Mouse (Mus musculus) G1E (cell line): ENCODE data around the gene Ccdc88c.

Experiments
- CTCF ChIP-seq: IDR thresholded peaks from 2 replicates; pipeline ENCODE4 v1.5.1; 2012; ENCODE audit warnings: low read depth, low read length, inconsistent platforms, mixed read lengths
- GATA1 ChIP-seq: IDR thresholded peaks from 2 replicates; pipeline ENCODE4 v1.6.1; 2012; ENCODE audit warnings: borderline replicate concordance, low read length, inconsistent platforms, mixed read lengths
- GATA2 ChIP-seq: IDR thresholded peaks from 2 replicates; pipeline ENCODE4 v1.6.1; 2012; ENCODE audit warnings: low read depth, low read length, inconsistent platforms, borderline replicate concordance
- POLR2AphosphoS5 ChIP-seq: IDR thresholded peaks from 2 replicates; pipeline ENCODE4 v1.6.1; 2012; ENCODE audit warnings: low read depth, low read length, inconsistent platforms; ENCODE audit not compliant: insufficient replicate concordance
- TAL1 ChIP-seq: conservative IDR thresholded peaks from 2 replicates; pipeline ENCODE4 v1.6.1; 2012; ENCODE audit warnings: low read depth, low read length, inconsistent platforms, mixed read lengths

DNA sequence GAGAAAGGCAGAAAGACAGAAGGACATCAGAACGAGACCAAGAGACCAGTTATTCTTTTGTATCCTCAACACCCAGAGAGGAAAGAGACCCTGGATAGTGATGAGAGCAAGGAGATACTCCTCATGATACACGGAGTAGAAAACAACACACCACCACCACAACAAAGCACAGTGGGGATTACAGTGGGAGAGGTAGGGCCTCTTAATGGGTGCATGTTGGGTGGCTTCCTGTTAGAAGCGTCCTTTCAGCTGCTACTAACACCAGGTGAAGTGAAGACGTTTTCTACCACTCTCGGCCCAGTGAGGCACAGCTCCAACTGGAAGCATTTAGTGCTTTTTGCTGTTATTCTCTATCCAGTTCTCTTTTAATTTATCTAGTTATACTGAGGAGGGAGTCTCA, 122.0 kb downstream of the Ccdc88c start:
- no peak for TF ChIP-seq CTCF
- TF ChIP-seq GATA1 = no peak
- no peak for TF ChIP-seq TAL1
- TF ChIP-seq GATA2 = no peak
- TF ChIP-seq POLR2AphosphoS5 = no peak
